Mouse (Mus musculus): ENCODE results near the gene Henmt1. TPM values are rescaled to one million over a fixed set of nuclear protein-coding genes. Genes with fewer than 3 reads are reported as not detected.
A peak's percentile ranks its signal among the peaks of the same experiment; 100 is the strongest.

Henmt1 gene
- total and polyA plus RNA-seq, 2 experiments from 2014 or later, result not detected

DNA sequence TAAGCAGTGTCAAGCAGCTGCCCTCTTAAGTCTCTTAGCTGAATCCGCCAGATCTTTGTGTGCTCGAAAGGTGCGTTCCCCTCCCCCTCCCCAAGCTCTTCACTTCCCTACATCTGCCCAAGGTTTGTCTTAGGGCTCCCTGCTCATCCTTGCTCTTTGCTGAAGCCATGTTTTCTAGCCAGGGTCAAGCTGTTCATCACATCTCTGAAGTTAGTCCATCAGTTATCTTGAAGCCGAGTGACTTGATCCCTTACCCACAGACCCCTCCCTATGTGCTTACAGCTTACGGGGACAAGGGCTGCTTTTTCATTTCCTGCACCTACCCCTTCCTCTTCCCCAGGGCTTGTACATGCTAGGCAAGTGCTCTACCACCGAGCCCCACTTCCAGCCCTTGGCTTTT lies 22.0 kb downstream of the Henmt1 start:
- H3K4me2 ChIP-seq (ENCODE audit: low read depth, low read length), result peak overlapping the region; percentile 38
- H3K36me3 ChIP-seq (replicated peaks; ENCODE audit: control insufficient read depth, insufficient read depth, low read length), result no peaks in the 10 kb centered on the region
- 57% methylated on average over 6 of the region's 6 CpGs for WGBS
- no peak overlapping the region for H3K27ac ChIP-seq (ENCODE audit: low read depth)
- no peak for ATAC-seq (ENCODE audit: insufficient read depth, low read depth)
- H3K4me3 ChIP-seq (ENCODE audit: low read depth, low read length), result no peak overlapping the region
- TF ChIP-seq CTCF (IDR thresholded peaks at IDR 0.05; ENCODE audit: low read depth) (no peak), EP300 (IDR thresholded peaks at IDR 0.05; ENCODE audit: low read depth) (no peak)
- H3K9me3 ChIP-seq (replicated peaks; ENCODE audit: control insufficient read depth, low read length), result no peaks in the 10 kb centered on the region
- 0 out of 2 replicates have a peak, but pooled peaks cover 2% of the 10 kb centered on the region for H3K4me1 ChIP-seq (ENCODE audit: control insufficient read depth, insufficient read depth)
- no peak overlapping the region for H3K9ac ChIP-seq (replicated peaks; ENCODE audit: low read depth, low read length)
- DNase-seq (ENCODE audit: low spot score), result no peak
- H3K27me3 ChIP-seq (ENCODE audit: control insufficient read depth, insufficient read depth, low read length), result no peaks in the 10 kb centered on the region

DNA sequence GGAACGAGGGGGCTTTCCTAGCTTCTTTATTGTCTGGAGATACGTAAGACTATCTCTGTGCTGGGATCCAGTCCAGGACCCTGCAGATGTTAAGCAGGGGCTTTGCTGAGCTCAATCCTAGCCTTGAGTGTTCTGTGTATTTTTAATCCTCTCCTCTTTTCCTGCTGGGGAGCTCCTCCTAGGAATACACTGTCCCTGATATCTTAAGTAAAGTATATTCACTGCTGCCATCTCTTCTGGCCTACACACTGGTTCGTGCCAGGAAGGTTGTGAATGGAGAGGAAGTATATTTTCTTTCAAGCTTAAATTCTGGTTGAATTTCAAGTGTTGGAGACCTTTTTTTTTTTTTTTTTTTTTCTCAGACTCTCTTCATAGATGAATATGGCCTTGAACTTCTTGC lies 23.6 kb downstream of the Henmt1 start:
- Histone ChIP-seq H3K4me2 (ENCODE audit: low read depth, low read length) (no peak overlapping the region), H3K9ac (replicated peaks; ENCODE audit: low read depth, low read length) (no peak overlapping the region), H3K27me3 (ENCODE audit: control insufficient read depth, insufficient read depth, low read length) (no peaks in the 10 kb centered on the region), H3K4me1 (ENCODE audit: control insufficient read depth, insufficient read depth) (0 out of 2 replicates have a peak, but pooled peaks cover 2% of the 10 kb centered on the region), H3K4me3 (ENCODE audit: low read depth, low read length) (no peak overlapping the region), H3K9me3 (replicated peaks; ENCODE audit: control insufficient read depth, low read length) (no peaks in the 10 kb centered on the region), H3K27ac (ENCODE audit: low read depth) (no peak overlapping the region), H3K36me3 (replicated peaks; ENCODE audit: control insufficient read depth, insufficient read depth, low read length) (no peaks in the 10 kb centered on the region; the same call in 1 of the 2 replicates)
- 70% methylated on average over 3 of the region's 3 CpGs for WGBS
- DNase-seq (ENCODE audit: low spot score), result no peak
- TF ChIP-seq CTCF (IDR thresholded peaks at IDR 0.05; ENCODE audit: low read depth) (no peak), EP300 (IDR thresholded peaks at IDR 0.05; ENCODE audit: low read depth) (no peak)
- ATAC-seq (ENCODE audit: insufficient read depth, low read depth), result no peak

DNA sequence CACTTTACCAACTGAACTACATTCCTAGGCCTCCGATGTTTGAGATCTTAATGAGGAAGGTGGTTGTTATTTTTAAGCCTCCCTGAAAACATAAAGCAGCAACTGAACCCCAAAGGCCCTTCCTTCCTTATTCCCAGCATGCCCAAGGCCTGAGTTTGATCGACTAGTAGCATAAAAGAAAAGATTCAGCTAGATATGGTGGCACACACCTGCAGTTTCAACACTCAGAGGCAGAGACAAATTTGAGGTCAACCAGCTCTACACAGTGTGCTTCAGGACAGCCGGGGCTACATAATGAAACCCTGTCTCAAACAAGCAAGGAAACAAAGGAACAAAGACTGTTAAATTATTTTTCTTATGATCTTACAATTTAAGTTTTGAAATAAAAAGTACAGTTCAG lies 24.1 kb downstream of the Henmt1 start:
- DNase-seq (ENCODE audit: low spot score) (no peak), ATAC-seq (ENCODE audit: insufficient read depth, low read depth) (no peak)
- no peak overlapping the region for H3K4me2 ChIP-seq (ENCODE audit: low read depth, low read length)
- no peaks in the 10 kb centered on the region for H3K9me3 ChIP-seq (replicated peaks; ENCODE audit: control insufficient read depth, low read length)
- TF ChIP-seq CTCF (IDR thresholded peaks at IDR 0.05; ENCODE audit: low read depth) (no peak), EP300 (IDR thresholded peaks at IDR 0.05; ENCODE audit: low read depth) (no peak)
- no peaks in the 10 kb centered on the region for H3K27me3 ChIP-seq (ENCODE audit: control insufficient read depth, insufficient read depth, low read length)
- H3K27ac ChIP-seq (ENCODE audit: low read depth), result no peak overlapping the region
- H3K36me3 ChIP-seq (replicated peaks; ENCODE audit: control insufficient read depth, insufficient read depth, low read length), result no peaks in the 10 kb centered on the region; the same call in 1 of the 2 replicates
- 0 out of 2 replicates have a peak, but pooled peaks cover 2% of the 10 kb centered on the region for H3K4me1 ChIP-seq (ENCODE audit: control insufficient read depth, insufficient read depth)
- H3K9ac ChIP-seq (replicated peaks; ENCODE audit: low read depth, low read length), result no peak overlapping the region
- WGBS, result 67% methylated on average over 3 of the region's 3 CpGs
- H3K4me3 ChIP-seq (ENCODE audit: low read depth, low read length), result no peak overlapping the region

DNA sequence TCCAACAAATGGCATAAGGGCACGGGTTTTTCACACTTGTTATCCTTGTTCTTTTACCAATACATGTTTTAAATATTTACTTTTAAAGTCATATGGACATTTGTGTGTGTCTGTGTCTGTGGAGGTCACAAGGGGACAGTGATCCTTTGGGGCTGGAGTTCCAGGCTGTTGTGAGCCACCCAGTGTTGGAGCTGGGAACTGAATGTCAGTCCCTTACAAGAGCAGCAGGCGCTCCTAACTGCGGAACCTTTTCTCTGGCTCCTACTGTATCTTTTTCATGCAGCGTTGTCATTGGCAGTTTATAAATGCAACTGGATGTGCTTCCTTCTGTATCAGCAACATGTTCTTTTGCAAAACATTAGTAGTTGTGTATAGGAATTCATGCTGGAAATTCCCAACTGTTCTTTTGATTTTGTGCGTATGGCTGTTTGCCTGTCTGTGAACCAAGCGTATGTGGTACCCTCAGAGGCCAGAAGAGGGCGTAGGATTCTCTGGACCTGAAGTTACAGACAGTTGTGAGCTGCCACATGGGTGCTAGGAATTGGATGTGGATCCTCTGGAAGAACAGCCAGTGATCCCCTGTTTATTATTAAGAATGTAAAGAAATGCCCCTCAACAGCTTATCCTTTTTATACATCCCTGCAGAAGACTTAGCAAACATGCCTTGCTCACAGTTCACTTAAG lies 24.8 kb downstream of the Henmt1 start:
- Histone ChIP-seq H3K27me3 (ENCODE audit: control insufficient read depth, insufficient read depth, low read length) (no peaks in the 10 kb centered on the region), H3K9ac (replicated peaks; ENCODE audit: low read depth, low read length) (no peak overlapping the region), H3K27ac (ENCODE audit: low read depth) (no peak overlapping the region), H3K4me2 (ENCODE audit: low read depth, low read length) (no peak overlapping the region), H3K4me3 (ENCODE audit: low read depth, low read length) (no peak overlapping the region), H3K36me3 (replicated peaks; ENCODE audit: control insufficient read depth, insufficient read depth, low read length) (no peaks in the 10 kb centered on the region; the same call in 1 of the 2 replicates), H3K4me1 (ENCODE audit: control insufficient read depth, insufficient read depth) (0 out of 2 replicates have a peak, but pooled peaks cover 2% of the 10 kb centered on the region), H3K9me3 (replicated peaks; ENCODE audit: control insufficient read depth, low read length) (no peaks in the 10 kb centered on the region)
- DNase-seq (ENCODE audit: low spot score) (peak; percentile 14), ATAC-seq (ENCODE audit: insufficient read depth, low read depth) (no peak)
- WGBS, result 73% methylated on average over 7 of the region's 7 CpGs
- TF ChIP-seq CTCF (IDR thresholded peaks at IDR 0.05; ENCODE audit: low read depth) (no peak), EP300 (IDR thresholded peaks at IDR 0.05; ENCODE audit: low read depth) (no peak)

DNA sequence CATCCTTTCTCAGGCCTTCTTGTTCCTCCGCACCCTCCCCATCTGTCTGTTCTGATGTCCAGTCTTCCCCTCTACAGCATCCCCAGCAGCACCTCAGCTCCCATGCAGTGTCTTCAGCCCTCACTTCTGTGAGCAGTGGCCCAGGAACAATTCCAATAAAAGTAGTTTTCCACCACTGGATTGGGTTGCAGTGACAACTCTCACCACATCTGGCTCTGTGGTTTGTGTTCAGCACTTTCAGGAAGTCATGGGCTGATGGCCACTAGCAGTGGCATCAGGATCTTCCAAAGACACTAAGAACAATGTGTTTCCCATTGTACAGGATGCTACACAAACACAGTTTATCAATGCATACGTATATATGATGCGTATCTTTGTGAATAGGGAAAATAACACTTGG lies 26.4 kb downstream of the Henmt1 start:
- peaks cover 3% of the 10 kb centered on the region; the same call in 1 of the 2 replicates for H3K36me3 ChIP-seq (replicated peaks; ENCODE audit: control insufficient read depth, insufficient read depth, low read length)
- ATAC-seq (ENCODE audit: insufficient read depth, low read depth), result no peak
- no peak for DNase-seq (ENCODE audit: low spot score)
- no peaks in the 10 kb centered on the region for H3K9me3 ChIP-seq (replicated peaks; ENCODE audit: control insufficient read depth, low read length)
- no peaks in the 10 kb centered on the region for H3K27me3 ChIP-seq (ENCODE audit: control insufficient read depth, insufficient read depth, low read length)
- 82% methylated on average over 3 of the region's 3 CpGs for WGBS
- H3K4me3 ChIP-seq (ENCODE audit: low read depth, low read length), result no peak overlapping the region
- no peak overlapping the region for H3K27ac ChIP-seq (ENCODE audit: low read depth)
- TF ChIP-seq CTCF (IDR thresholded peaks at IDR 0.05; ENCODE audit: low read depth), result no peak
- TF ChIP-seq EP300 (IDR thresholded peaks at IDR 0.05; ENCODE audit: low read depth), result no peak
- H3K9ac ChIP-seq (replicated peaks; ENCODE audit: low read depth, low read length), result no peak overlapping the region
- H3K4me1 ChIP-seq (ENCODE audit: control insufficient read depth, insufficient read depth), result 0 out of 2 replicates have a peak, but pooled peaks cover 2% of the 10 kb centered on the region
- H3K4me2 ChIP-seq (ENCODE audit: low read depth, low read length), result no peak overlapping the region
